Mouse (Mus musculus) embryonic facial prominence, embryonic 11.5 days (tissue): ENCODE results near the gene Tspear. TPM values are rescaled to one million over a fixed set of nuclear protein-coding genes. Genes with fewer than 3 reads are reported as not detected.

Experiments
- ATAC-seq: fragments of 200-750 bp; cut with Nextera tagmentation; replicated peaks from 2 replicates; pipeline ENCODE4 v1.8.0; 2017; ENCODE audit warnings: low read depth; ENCODE audit not compliant: insufficient number of reproducible peaks, low FRiP score, low TSS enrichment
- DNase-seq: peaks from one replicate; pipeline ENCODE4 v3.0.0-alpha.2; 2015; ENCODE audit warnings: low spot score
- H3K27ac ChIP-seq: fragments of 300-500 bp; sonication (generic); replicated peaks from 2 replicates; pipeline ENCODE4 v1.5.1; 2014; ENCODE audit warnings: mild to moderate bottlenecking, low read depth, low read length, control low read depth
- H3K27me3 ChIP-seq: fragments of 300-500 bp; sonication (generic); 2 replicates; pipeline ENCODE4 v1.6.1; 2014; ENCODE audit warnings: mild to moderate bottlenecking, low read length, moderate library complexity, mixed read lengths; ENCODE audit not compliant: control insufficient read depth, insufficient read depth
- H3K36me3 ChIP-seq: fragments of 300-500 bp; sonication (generic); replicated peaks from 2 replicates; pipeline ENCODE4 v1.6.1; 2014; ENCODE audit warnings: low read depth, mild to moderate bottlenecking, low read length, moderate library complexity, mixed read lengths; ENCODE audit not compliant: control insufficient read depth, insufficient read depth
- H3K4me1 ChIP-seq: fragments of 300-500 bp; sonication (generic); 2 replicates; pipeline ENCODE4 v1.6.1; 2014; ENCODE audit warnings: low read length, mixed read lengths; ENCODE audit not compliant: control insufficient read depth, insufficient read depth
- H3K4me2 ChIP-seq: fragments of 300-500 bp; sonication (generic); 2 replicates; pipeline ENCODE4 v1.6.1; 2014; ENCODE audit warnings: low read depth, mild to moderate bottlenecking, control low read depth, low read length, moderate library complexity
- H3K4me3 ChIP-seq: fragments of 300-500 bp; sonication (generic); 2 replicates; pipeline ENCODE4 v1.5.1; 2014; ENCODE audit warnings: low read depth, low read length, control low read depth
- H3K9ac ChIP-seq: fragments of 300-500 bp; sonication (generic); replicated peaks from 2 replicates; pipeline ENCODE4 v1.6.1; 2014; ENCODE audit warnings: mild to moderate bottlenecking, control low read depth, low read length
- H3K9me3 ChIP-seq: fragments of 300-500 bp; sonication (generic); replicated peaks from 2 replicates; pipeline ENCODE4 v1.6.1; 2016; ENCODE audit warnings: mild to moderate bottlenecking, low read length, inconsistent platforms, mixed read lengths; ENCODE audit not compliant: control insufficient read depth
- WGBS: fragments of 180-500 bp; shearing (Covaris S2); extraction: QIAGEN DNeasy Blood & Tissue Kit; methylation state at CpG from one replicate; pipeline ENCODE4 v1.1.7; 2014; 5-methylcytosine and 5-hydroxymethylcytosine counted together
- polyA plus RNA-seq: library from polyadenylated mRNA; unstranded; fragments of >200 nt; fragmentation: Nextera tagmentation; extraction: Ambion mirVana; gene quantifications from 2 replicates; pipeline ENCODE4 v1.2.1, GENCODE M21; 2014

The Tspear gene
- polyA plus RNA-seq, 1 experiment from 2014 or later, result 0.39 TPM

DNA sequence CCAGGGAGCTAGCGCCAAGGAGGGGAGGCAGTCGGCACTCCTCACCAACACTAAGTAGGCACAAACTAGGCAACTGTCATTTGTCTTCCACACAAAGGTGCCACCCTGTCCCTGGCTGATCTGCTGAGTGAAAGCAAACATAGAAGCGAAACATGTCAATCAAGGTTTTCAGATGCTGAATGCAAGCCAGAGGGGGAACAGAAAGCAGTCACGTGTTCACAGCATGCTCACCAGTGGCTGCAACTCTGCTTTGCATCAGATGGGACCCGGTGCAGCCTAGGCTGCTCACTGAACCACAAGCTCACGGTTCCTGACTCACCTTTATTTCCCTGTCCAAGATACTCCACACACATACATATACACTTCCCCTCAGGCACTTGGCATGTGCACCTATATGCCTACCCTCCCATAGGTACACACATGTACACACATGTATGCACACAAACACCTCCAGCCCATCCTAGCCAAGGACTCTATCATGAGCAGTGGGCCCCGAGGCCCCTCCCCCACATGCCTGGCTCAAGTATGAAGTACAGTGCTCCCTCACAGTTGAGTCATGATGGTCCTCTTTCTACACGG lies 204.7 kb downstream of the Tspear start:
- no peak for ATAC-seq
- no peaks in the 10 kb centered on the region for H3K27me3 ChIP-seq

DNA sequence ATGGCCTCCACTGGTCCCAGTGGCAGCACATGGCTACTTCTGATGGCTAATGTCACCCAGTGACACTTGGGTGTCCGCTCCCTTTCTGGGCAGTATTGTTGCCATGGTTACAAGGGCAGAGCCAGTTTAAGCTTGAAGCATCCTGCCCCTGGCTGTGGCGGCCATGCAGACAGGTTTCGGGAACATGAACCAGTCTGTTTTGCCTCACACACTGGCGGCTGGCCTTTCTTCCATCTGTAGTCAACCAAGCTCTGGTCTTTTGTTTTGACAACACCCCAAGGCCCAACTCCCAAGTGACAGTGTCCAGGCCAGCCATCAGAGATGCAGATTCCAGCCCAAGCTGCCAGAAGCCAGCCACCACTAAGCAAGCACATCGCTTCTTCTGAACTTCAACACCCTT lies 209.2 kb downstream of the Tspear start:
- Histone ChIP-seq H3K36me3 (no peaks in the 10 kb centered on the region), H3K4me1 (no peaks in the 10 kb centered on the region), H3K9ac (no peak overlapping the region), H3K4me2 (no peak overlapping the region), H3K9me3 (no peaks in the 10 kb centered on the region), H3K27ac (no peak overlapping the region), H3K27me3 (no peaks in the 10 kb centered on the region), H3K4me3 (no peak overlapping the region)
- WGBS, result 70% methylated on average over 5 of the region's 5 CpGs
- ATAC-seq (no peak), DNase-seq (peak; percentile 7)

More for the DNA sequence above, 204.7 kb downstream of the Tspear start:
- WGBS, result 79% methylated on average over 8 of the region's 8 CpGs
- no peak for DNase-seq
- no peak overlapping the region for H3K27ac ChIP-seq
- no peak overlapping the region for H3K4me2 ChIP-seq
- no peak overlapping the region for H3K9ac ChIP-seq
- H3K36me3 ChIP-seq, result no peaks in the 10 kb centered on the region
- H3K4me1 ChIP-seq, result no peaks in the 10 kb centered on the region
- no peaks in the 10 kb centered on the region for H3K9me3 ChIP-seq
- H3K4me3 ChIP-seq, result no peak overlapping the region

GRCm38 (mm10) chr10:77900126-77900525 lies 213.8 kb downstream of the Tspear start:
- Histone ChIP-seq H3K27ac (no peak overlapping the region), H3K4me2 (no peak overlapping the region), H3K9ac (no peak overlapping the region), H3K4me1 (no peaks in the 10 kb centered on the region; the same call in 1 of the 2 replicates), H3K4me3 (no peak overlapping the region), H3K27me3 (peaks cover 2% of the 10 kb centered on the region; the same call in 1 of the 2 replicates), H3K36me3 (no peaks in the 10 kb centered on the region), H3K9me3 (no peaks in the 10 kb centered on the region)
- 85% methylated on average over 7 of the region's 7 CpGs for WGBS
- ATAC-seq (no peak), DNase-seq (no peak)

GRCm38 (mm10) chr10:77900903-77901818 lies 214.8 kb downstream of the Tspear start:
- no peak for DNase-seq
- Histone ChIP-seq H3K36me3 (no peaks in the 10 kb centered on the region), H3K9me3 (no peaks in the 10 kb centered on the region), H3K4me2 (peak overlapping the region; percentile 93), H3K4me3 (no peak overlapping the region), H3K27me3 (peaks cover 2% of the 10 kb centered on the region; the same call in 1 of the 2 replicates), H3K27ac (no peak overlapping the region), H3K9ac (no peak overlapping the region), H3K4me1 (no peaks in the 10 kb centered on the region; the same call in 1 of the 2 replicates)
- no peak for ATAC-seq
- WGBS, result 85% methylated on average over 27 of the region's 27 CpGs

DNA sequence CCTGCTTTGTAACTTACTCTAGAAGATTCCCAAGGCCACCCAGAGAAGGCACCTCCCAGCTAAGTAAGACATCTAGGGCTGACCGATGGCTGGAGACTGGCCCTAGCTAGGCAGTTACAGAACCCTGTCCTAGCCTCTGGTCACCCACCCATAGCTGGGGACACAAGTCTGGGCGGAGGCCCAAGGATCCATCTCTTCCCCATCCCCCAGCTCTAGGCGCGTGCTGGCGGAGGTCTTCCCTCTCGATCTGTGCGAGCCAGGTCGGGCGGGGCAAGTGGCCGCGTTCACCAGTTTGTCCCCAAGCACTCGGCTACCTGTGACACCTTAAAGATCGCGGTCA lies 215.5 kb downstream of the Tspear start:
- Histone ChIP-seq H3K27me3 (peaks cover 2% of the 10 kb centered on the region; the same call in 1 of the 2 replicates), H3K27ac (no peak overlapping the region), H3K4me1 (no peaks in the 10 kb centered on the region; the same call in 1 of the 2 replicates), H3K4me3 (peak overlapping the region; percentile 61), H3K4me2 (peak overlapping the region; percentile 93), H3K9ac (peak overlapping the region; percentile 70), H3K36me3 (no peaks in the 10 kb centered on the region), H3K9me3 (no peaks in the 10 kb centered on the region)
- ATAC-seq, result peak; percentile 16
- no peak for DNase-seq
- WGBS, result 2% methylated on average over 14 of the region's 14 CpGs

DNA sequence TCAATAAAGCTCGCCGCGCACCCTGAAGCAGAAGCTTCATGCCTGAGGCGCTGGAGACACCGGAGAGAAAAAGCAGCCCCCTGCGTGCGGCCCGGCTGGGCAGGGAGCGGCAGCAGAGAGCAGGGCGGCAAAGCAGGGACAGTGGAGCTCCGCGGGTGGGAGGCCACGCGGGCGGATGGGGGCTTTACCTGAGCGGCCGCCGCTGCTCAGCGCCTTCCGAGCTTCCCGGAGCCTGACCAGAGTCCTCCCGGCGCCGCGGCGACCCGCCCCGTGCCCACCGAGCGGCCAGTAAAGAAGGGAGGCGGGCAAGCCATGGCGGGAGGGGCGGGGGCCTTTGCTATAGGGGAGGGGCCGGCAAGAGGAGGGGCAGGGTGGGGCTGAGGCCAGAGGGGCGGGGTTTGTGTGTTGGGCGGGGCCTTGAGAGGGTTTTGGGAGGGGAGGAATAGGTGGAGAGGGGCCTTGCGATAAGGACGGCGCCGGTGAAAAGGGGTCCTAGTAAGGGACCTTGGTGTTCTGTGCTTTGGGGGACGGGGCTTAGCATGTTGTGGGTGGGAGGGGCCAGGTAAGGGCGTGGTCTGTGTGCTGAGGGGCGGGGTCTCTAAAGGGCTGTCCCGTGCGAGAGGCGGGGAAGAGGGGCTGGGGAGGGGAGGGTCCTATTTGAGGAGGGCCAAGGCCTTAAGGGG lies 216.0 kb downstream of the Tspear start, which contains the start of gene Lrrc3:
TSS of gene Lrrc3 (minus strand) at position 326 of the 683 bp plus-strand sequence.
- Histone ChIP-seq H3K9ac (peak within 1 kb of the TSS; percentile 70), H3K36me3 (no peaks in the 10 kb centered on the region), H3K27me3 (peaks cover 2% of the 10 kb centered on the region; the same call in 1 of the 2 replicates), H3K4me3 (peak within 1 kb of the TSS; percentile 61), H3K4me2 (peak within 1 kb of the TSS; percentile 93), H3K27ac (no peak within 1 kb of the TSS), H3K9me3 (no peaks in the 10 kb centered on the region), H3K4me1 (no peaks in the 10 kb centered on the region; the same call in 1 of the 2 replicates)
- DNase-seq, result peak; percentile 73
- ATAC-seq, result peak; percentile 63
- under 1% methylated on average over 43 of the region's 46 CpGs for WGBS

- no peaks in the 10 kb centered on the region for H3K36me3 ChIP-seq
- no peaks in the 10 kb centered on the region; the same call in 1 of the 2 replicates for H3K4me1 ChIP-seq
- peak; percentile 74 for ATAC-seq
- H3K9me3 ChIP-seq, result no peaks in the 10 kb centered on the region
- peak overlapping the region; percentile 93 for H3K4me2 ChIP-seq
- H3K27me3 ChIP-seq, result peaks cover 2% of the 10 kb centered on the region; the same call in 1 of the 2 replicates
- H3K27ac ChIP-seq, result no peak overlapping the region
- 6% methylated on average over 33 of the region's 35 CpGs for WGBS
- no peak overlapping the region for H3K9ac ChIP-seq
- peak; percentile 75 for DNase-seq
- H3K4me3 ChIP-seq, result peak overlapping the region; percentile 61
Observed at GRCm38 (mm10) chr10:77902894-77903715, 216.7 kb downstream of the Tspear start.
